Mouse (Mus musculus) lung, embryonic 14.5 days (tissue): Measurements from ENCODE around the gene 2610528J11Rik. TPM values are rescaled to one million over a fixed set of nuclear protein-coding genes. Genes with fewer than 3 reads are reported as not detected.
A peak's percentile ranks its signal among the peaks of the same experiment; 100 is the strongest.

ENCODE experiments used
- ATAC-seq: fragments of 200-750 bp; cut with Nextera tagmentation; 2 replicates; pipeline ENCODE4 v1.8.0; 2017; ENCODE audit warnings: mild to moderate bottlenecking, moderate TSS enrichment, moderate library complexity; ENCODE audit not compliant: insufficient read depth
- DNase-seq: peaks from one replicate; pipeline ENCODE4 v3.0.0-alpha.2; 2015
- H3K27ac ChIP-seq: fragments of 300-500 bp; sonication (generic); 2 replicates; pipeline ENCODE4 v1.5.1; 2014; ENCODE audit warnings: low read depth, mild to moderate bottlenecking, moderate library complexity
- H3K27me3 ChIP-seq: fragments of 300-500 bp; sonication (generic); 2 replicates; pipeline ENCODE4 v1.6.1; 2014; ENCODE audit warnings: low read length, control low read depth; ENCODE audit not compliant: insufficient read depth
- H3K36me3 ChIP-seq: fragments of 300-500 bp; sonication (generic); 2 replicates; pipeline ENCODE4 v1.6.1; 2014; ENCODE audit warnings: control low read depth; ENCODE audit not compliant: insufficient read depth
- H3K4me1 ChIP-seq: fragments of 300-500 bp; sonication (generic); 2 replicates; pipeline ENCODE4 v1.6.1; 2014; ENCODE audit warnings: antibody characterized with exemption, control low read depth; ENCODE audit not compliant: insufficient read depth
- H3K4me2 ChIP-seq: fragments of 300-500 bp; sonication (generic); 2 replicates; pipeline ENCODE4 v1.6.1; 2014; ENCODE audit warnings: mild to moderate bottlenecking
- H3K4me3 ChIP-seq: fragments of 300-500 bp; sonication (generic); 2 replicates; pipeline ENCODE4 v1.5.1; 2014; ENCODE audit warnings: low read depth, low read length
- H3K9ac ChIP-seq: fragments of 300-500 bp; sonication (generic); 2 replicates; pipeline ENCODE4 v1.6.1; 2014
- H3K9me3 ChIP-seq: fragments of 300-500 bp; sonication (generic); 2 replicates; pipeline ENCODE4 v1.6.1; 2016; ENCODE audit warnings: low read depth, low read length, control low read depth
- CTCF ChIP-seq: IDR thresholded peaks from 2 replicates; pipeline ENCODE4 v1.5.1; 2016; ENCODE audit warnings: antibody characterized with exemption, low read depth
- WGBS: fragments of 180-500 bp; shearing (Covaris S2); extraction: QIAGEN DNeasy Blood & Tissue Kit; methylation state at CpG from one replicate; pipeline ENCODE4 v1.1.7; 2014; 5-methylcytosine and 5-hydroxymethylcytosine counted together
- polyA plus RNA-seq: library from polyadenylated mRNA; unstranded; fragments of >200 nt; fragmentation: Nextera tagmentation; extraction: Ambion mirVana; gene quantifications from 2 replicates; pipeline ENCODE4 v1.2.1, GENCODE M21; 2014

The 2610528J11Rik gene
- polyA plus RNA-seq, 1 experiment from 2014 or later = 10.3 TPM

DNA sequence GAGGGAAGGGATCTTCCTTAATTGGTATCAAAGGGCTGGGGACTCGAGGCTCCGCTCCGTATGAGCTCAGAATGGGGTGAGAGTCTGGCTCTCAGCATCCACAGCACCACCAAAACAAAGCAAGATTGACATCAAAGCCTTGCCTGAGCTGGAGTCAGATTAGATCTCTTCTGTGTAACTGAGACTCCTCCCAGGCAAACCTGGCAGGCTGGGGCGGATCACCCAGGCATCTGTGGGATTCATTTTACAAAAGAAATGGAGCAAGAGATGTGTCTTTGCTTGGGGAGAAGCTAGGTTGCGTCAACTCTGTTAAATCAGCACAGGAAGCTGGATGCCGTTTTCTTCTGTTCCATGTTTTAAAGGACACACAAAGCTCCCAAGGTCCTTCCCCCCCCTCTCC lies 17.7 kb upstream of the 2610528J11Rik start:
- Histone ChIP-seq H3K9ac (no peak overlapping the region), H3K4me1 (no peaks in the 10 kb centered on the region), H3K4me2 (no peak overlapping the region), H3K4me3 (no peak overlapping the region), H3K9me3 (no peaks in the 10 kb centered on the region), H3K36me3 (no peaks in the 10 kb centered on the region), H3K27ac (no peak overlapping the region), H3K27me3 (no peaks in the 10 kb centered on the region)
- TF ChIP-seq CTCF = no peak
- ATAC-seq = no peak
- DNase-seq = no peak
- 16% methylated on average over 6 of the region's 6 CpGs for WGBS

DNA sequence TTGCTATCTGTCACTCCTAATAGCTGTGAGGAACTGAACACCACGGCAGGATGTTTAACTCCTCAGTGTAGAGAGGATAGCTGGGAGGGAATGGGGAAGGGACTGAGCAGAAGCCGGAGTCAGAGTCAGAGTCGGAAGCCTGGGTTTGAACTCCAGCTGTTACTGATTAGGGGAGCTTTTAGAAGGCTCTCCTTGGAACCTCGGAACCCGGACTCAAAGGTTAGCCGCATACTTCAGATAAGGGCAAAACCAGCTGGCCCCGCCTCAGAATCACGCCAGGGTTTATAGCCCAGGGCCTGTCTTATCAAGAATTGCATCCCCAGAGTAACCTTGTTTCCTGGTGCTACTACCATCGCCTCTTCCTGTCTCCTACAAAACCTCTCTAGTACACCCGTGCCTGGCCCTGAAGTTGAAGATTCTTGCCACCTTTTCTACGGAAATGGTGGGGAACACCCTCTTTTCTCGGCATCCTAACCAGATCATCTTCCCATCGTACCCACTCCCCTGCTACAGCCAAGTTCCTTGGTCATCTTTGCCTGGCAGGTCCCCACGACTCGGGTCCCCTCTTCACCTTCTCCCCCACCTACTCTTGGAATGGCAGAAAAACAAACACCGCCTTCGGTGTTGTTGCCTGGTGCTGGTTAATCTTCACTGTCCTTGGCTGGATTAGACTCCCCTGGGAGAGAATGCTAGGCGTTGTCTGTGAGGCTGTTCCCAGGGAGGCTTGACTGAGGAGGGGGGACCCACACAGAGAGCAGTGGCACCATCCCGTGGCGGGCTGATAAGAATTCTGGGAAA lies 9.9 kb upstream of the 2610528J11Rik start:
- ATAC-seq = no peak
- H3K27me3 ChIP-seq = peaks cover 4% of the 10 kb centered on the region; the same call in 1 of the 2 replicates
- H3K9me3 ChIP-seq = no peaks in the 10 kb centered on the region
- no peak for TF ChIP-seq CTCF
- H3K27ac ChIP-seq = no peak overlapping the region
- H3K4me2 ChIP-seq = 0 out of 2 replicates have a peak overlapping the region, but pooled peaks have one; percentile 7
- no peak overlapping the region for H3K4me3 ChIP-seq
- H3K9ac ChIP-seq = no peak overlapping the region
- 5% methylated on average over 20 of the region's 20 CpGs for WGBS
- H3K36me3 ChIP-seq = no peaks in the 10 kb centered on the region
- H3K4me1 ChIP-seq = no peaks in the 10 kb centered on the region
- DNase-seq = no peak

DNA sequence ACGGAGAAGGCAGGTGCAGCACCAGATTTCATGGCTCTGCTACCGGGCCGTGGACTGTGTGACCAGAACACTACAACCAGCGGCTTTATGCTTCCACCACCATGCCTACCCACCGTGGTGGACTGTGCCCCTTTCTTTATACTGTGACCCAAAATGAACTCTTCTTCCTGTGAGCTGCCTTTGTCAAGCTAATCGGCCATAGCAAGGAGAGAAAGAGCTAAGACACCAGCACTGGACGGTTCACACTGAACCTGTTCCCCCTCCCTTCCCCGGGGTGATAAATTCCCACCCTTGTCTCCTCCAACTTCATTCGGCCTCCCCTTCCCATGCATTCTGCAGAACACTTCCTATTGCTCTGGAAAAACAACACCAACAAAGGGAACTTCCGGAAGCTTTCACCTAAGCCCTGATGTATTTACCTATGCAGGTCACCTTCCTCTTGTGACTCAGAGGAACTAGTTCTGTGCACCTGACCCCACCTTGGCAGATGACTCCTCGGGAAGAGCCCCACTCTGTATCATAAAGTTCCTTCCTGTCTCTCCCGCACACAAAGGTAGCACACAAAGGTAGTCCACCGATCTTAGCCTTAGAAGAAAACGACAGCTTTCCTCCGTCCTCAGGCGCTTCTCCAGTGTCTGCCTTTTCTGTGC lies 9.2 kb upstream of the 2610528J11Rik start:
- Histone ChIP-seq H3K27me3 (peaks cover 4% of the 10 kb centered on the region; the same call in 1 of the 2 replicates), H3K4me1 (no peaks in the 10 kb centered on the region), H3K9ac (no peak overlapping the region), H3K36me3 (no peaks in the 10 kb centered on the region), H3K4me2 (0 out of 2 replicates have a peak overlapping the region, but pooled peaks have one; percentile 7), H3K9me3 (no peaks in the 10 kb centered on the region), H3K4me3 (no peak overlapping the region), H3K27ac (no peak overlapping the region)
- no peak for ATAC-seq
- no peak for DNase-seq
- TF ChIP-seq CTCF = no peak
- 32% methylated on average over 16 of the region's 16 CpGs for WGBS

DNA sequence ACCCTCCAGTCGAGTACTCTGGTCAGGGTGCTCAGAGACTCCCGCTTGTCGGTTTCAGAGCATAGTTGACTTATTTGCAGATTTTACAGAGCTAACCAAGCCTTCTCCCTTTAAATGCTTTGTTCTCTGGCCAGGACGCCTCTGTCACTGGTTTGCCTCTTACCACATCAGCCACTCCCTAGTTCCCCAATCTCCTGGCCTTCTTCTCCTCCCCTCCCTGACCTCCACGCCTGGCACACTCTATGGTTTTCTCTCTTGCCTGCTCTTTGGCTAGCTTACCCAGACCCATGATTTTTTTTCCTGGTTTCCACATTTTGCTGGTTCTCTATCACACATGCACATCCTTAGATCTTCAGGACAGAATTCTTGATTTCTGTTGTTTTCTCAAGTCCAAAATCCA lies 8.6 kb upstream of the 2610528J11Rik start:
- Histone ChIP-seq H3K9ac (no peak overlapping the region), H3K4me1 (no peaks in the 10 kb centered on the region), H3K4me3 (no peak overlapping the region), H3K4me2 (no peak overlapping the region), H3K36me3 (no peaks in the 10 kb centered on the region), H3K9me3 (no peaks in the 10 kb centered on the region), H3K27me3 (peaks cover 4% of the 10 kb centered on the region; the same call in 1 of the 2 replicates), H3K27ac (no peak overlapping the region)
- DNase-seq = no peak
- 58% methylated on average over 5 of the region's 5 CpGs for WGBS
- TF ChIP-seq CTCF = no peak
- no peak for ATAC-seq

DNA sequence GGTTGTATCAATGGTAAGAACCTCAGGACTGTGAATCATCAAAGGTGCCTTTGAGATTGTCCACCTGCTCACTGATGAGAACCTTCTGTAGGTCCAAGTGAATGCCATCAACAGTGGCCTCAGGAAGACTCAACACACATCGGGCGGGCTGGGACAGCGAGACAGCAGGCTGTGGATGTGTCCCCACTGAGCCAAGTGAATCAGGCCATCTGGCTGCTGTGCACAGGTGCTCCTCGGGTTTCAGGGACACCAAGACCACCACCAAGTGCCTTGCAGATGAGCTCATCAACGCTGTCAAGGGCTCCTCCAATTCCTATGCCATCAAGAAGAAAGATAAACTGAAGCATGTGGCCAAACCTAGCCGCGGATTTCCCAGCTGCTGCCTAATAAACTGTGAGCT lies 4.6 kb upstream of the 2610528J11Rik start:
- no peak overlapping the region for H3K4me3 ChIP-seq
- no peaks in the 10 kb centered on the region for H3K9me3 ChIP-seq
- TF ChIP-seq CTCF = no peak
- ATAC-seq (no peak), DNase-seq (no peak)
- peaks cover 4% of the 10 kb centered on the region; the same call in 1 of the 2 replicates for H3K27me3 ChIP-seq
- no peaks in the 10 kb centered on the region; the same call in 1 of the 2 replicates for H3K4me1 ChIP-seq
- H3K9ac ChIP-seq = no peak overlapping the region
- WGBS = 78% methylated on average over 7 of the region's 7 CpGs
- no peak overlapping the region for H3K27ac ChIP-seq
- no peaks in the 10 kb centered on the region for H3K36me3 ChIP-seq
- H3K4me2 ChIP-seq = no peak overlapping the region

DNA sequence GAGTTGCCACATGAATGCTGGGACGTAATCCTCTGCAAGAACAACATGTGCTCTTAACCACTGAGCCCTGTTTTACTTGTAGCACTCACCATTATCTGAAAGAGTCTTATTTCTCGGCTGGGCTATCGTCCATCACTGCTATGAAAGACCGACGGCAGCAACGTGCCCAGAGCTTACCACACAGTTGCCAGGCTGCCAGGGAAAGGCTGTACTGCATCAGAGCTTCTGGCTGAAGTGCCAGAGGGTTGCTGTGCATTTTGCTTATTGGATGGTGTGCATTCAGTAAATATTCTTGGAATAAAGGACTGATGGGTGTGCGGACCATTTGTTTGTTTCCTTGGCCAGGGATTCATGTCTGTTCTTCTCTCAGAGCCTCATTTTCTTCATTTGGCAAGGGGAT lies 2.8 kb upstream of the 2610528J11Rik start:
- Histone ChIP-seq H3K36me3 (no peaks in the 10 kb centered on the region), H3K9ac (no peak overlapping the region), H3K9me3 (no peaks in the 10 kb centered on the region), H3K4me3 (no peak overlapping the region), H3K4me2 (no peak overlapping the region), H3K4me1 (no peaks in the 10 kb centered on the region; the same call in 1 of the 2 replicates), H3K27me3 (no peaks in the 10 kb centered on the region), H3K27ac (no peak overlapping the region)
- DNase-seq = no peak
- TF ChIP-seq CTCF = no peak
- WGBS = 52% methylated on average over 7 of the region's 7 CpGs
- ATAC-seq = no peak

GRCm38 (mm10) chr4:118525779-118526178 lies 1.0 kb upstream of the 2610528J11Rik start:
- WGBS = 59% methylated on average over 3 of the region's 3 CpGs
- ATAC-seq (no peak), DNase-seq (no peak)
- TF ChIP-seq CTCF = no peak
- Histone ChIP-seq H3K9me3 (no peaks in the 10 kb centered on the region), H3K9ac (no peak overlapping the region), H3K36me3 (no peaks in the 10 kb centered on the region), H3K4me3 (no peak overlapping the region), H3K4me2 (no peak overlapping the region), H3K27ac (no peak overlapping the region), H3K27me3 (no peaks in the 10 kb centered on the region), H3K4me1 (no peaks in the 10 kb centered on the region; the same call in 1 of the 2 replicates)
